Mouse (Mus musculus) ES-Bruce4 (cell line): ENCODE results near the gene Edrf1.

Experiments
- CTCF ChIP-seq: IDR thresholded peaks from one replicate; pipeline ENCODE4 v1.8.1; 2011; ENCODE audit warnings: low read depth, low read length
- POLR2A ChIP-seq: IDR thresholded peaks from one replicate; pipeline ENCODE4 v1.8.1; 2011; ENCODE audit warnings: low read length; ENCODE audit not compliant: insufficient read depth

DNA sequence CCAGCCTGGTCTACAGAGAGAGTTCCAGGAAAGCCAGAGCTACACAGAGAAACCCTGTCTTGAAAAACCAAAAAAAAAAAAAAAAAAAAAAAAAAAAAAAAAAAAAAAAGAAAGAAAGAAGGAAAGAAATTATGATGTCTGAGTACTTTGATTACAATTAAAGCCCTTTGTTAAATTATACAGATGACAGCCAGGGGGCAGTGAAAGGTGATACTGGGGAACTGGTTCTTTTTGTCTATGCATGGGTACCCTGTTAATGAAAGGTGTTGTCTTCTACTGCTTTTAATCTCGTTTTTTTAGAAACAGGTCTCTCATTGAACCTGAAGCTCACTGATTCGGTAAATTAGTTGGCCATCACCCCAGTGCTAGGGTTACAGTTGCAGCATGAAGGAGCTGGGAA lies 70.0 kb downstream of the Edrf1 start:
- TF ChIP-seq CTCF (no peak), POLR2A (no peak)
